Mouse (Mus musculus): ENCODE data around the gene Pip.

Pip gene

GRCm38 (mm10) chr6:41847235-41847634 is at the start of gene Pip:
Pip (plus strand) TSS chr6:41847535.
- DNase-seq (ENCODE audit: low spot score in 2 of 2) = no peak

- DNase-seq (ENCODE audit: low spot score in 2 of 2) = no peak
Observed at GRCm38 (mm10) chr6:41824086-41824485, 23.2 kb upstream of the Pip start.

GRCm38 (mm10) chr6:41829516-41829915 is 17.8 kb upstream of the Pip start:
- DNase-seq (ENCODE audit: low spot score in 2 of 2) = no peak

GRCm38 (mm10) chr6:41852689-41853088 is 5.4 kb downstream of the Pip start, which contains the start of gene Sval2:
Sval2 (plus strand) TSS chr6:41852989.
- no peak for DNase-seq (ENCODE audit: low spot score in 2 of 2)

- no peak for DNase-seq (ENCODE audit: low spot score in 2 of 2)
Observed at GRCm38 (mm10) chr6:41864038-41864437, 16.7 kb downstream of the Pip start.
